Mouse (Mus musculus) liver, embryonic 13.5 days (tissue): ENCODE data around the gene Rab21. TPM values are rescaled to one million over a fixed set of nuclear protein-coding genes. Genes with fewer than 3 reads are reported as not detected.

Experiments used
- ATAC-seq: fragments of 200-750 bp; cut with Nextera tagmentation; 2 replicates; pipeline ENCODE4 v1.8.0; 2017; ENCODE audit warnings: low read depth, mild to moderate bottlenecking, moderate number of reproducible peaks, moderate library complexity
- DNase-seq: peaks from one replicate; pipeline ENCODE4 v3.0.0; 2022
- H3K27ac ChIP-seq: fragments of 300-500 bp; sonication (generic); 2 replicates; pipeline ENCODE4 v1.5.1; 2015; ENCODE audit warnings: moderate library complexity, mild to moderate bottlenecking, inconsistent platforms
- H3K27me3 ChIP-seq: fragments of 300-500 bp; sonication (generic); 2 replicates; pipeline ENCODE4 v1.6.1; 2015; ENCODE audit warnings: mild to moderate bottlenecking, inconsistent platforms
- H3K36me3 ChIP-seq: fragments of 300-500 bp; sonication (generic); 2 replicates; pipeline ENCODE4 v1.6.1; 2015; ENCODE audit warnings: mild to moderate bottlenecking, inconsistent platforms
- H3K4me1 ChIP-seq: fragments of 300-500 bp; sonication (generic); replicated peaks from 2 replicates; pipeline ENCODE4 v1.6.1; 2015; ENCODE audit warnings: inconsistent platforms
- H3K4me2 ChIP-seq: fragments of 300-500 bp; sonication (generic); 2 replicates; pipeline ENCODE4 v1.6.1; 2015; ENCODE audit warnings: inconsistent platforms, mild to moderate bottlenecking, moderate library complexity
- H3K4me3 ChIP-seq: fragments of 300-500 bp; sonication (generic); replicated peaks from 2 replicates; pipeline ENCODE4 v1.5.1; 2015; ENCODE audit warnings: mild to moderate bottlenecking, inconsistent platforms
- H3K9ac ChIP-seq: fragments of 300-500 bp; sonication (generic); 2 replicates; pipeline ENCODE4 v1.6.1; 2015; ENCODE audit warnings: mild to moderate bottlenecking, inconsistent platforms
- H3K9me3 ChIP-seq: fragments of 300-500 bp; sonication (generic); replicated peaks from 2 replicates; pipeline ENCODE4 v1.6.1; 2016; ENCODE audit warnings: inconsistent platforms
- WGBS: fragments of 180-500 bp; shearing (Covaris S2); methylation state at CpG from one replicate; pipeline ENCODE4 v1.1.7; 2015; ENCODE audit not compliant: insufficient replicate concordance; 5-methylcytosine and 5-hydroxymethylcytosine counted together
- polyA plus RNA-seq: library from polyadenylated mRNA; unstranded; fragments of >200 nt; fragmentation: Nextera tagmentation; extraction: Ambion mirVana; gene quantifications from 2 replicates; pipeline ENCODE4 v1.2.1, GENCODE M21; 2015

The Rab21 gene
- polyA plus RNA-seq, 1 experiment from 2014 or later, result 2.4 TPM

DNA sequence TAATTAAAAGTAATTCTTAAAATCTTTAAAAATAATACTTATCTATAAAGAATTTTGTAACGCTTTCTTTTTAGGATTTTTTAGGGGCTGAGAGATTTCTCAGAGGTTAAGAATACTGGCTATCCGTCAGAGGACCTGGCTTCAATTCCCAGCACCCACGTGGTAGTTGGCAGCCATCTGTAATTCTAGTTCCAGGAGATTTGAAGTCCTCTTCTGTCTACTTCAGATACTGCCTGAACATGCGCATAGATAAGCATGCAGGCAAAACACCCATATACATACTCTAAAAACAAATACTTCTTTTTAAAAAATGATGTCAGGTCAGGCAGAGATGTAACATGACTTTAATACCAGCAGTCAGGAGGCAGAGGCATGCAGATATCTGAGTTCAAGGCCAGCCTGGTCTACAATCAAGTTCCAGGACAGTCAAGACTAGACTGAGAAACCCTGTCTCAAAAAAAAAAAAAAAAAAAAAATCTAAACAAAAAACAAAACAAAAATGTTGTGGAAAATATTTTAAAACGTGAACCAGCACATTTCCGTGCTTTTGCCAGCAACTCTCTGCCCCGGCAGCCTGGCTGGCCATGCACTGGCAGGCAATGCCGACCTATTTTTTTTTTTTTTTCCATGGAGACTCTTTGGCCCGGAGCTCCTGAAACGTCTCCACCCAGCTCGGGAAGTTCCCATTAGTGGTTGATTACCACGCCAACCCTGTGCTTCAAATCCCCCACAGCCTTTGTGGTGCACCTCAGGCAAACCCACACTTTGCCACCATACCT is 44.6 kb downstream of the Rab21 start:
- no peak for DNase-seq
- H3K4me3 ChIP-seq, result no peak overlapping the region

DNA sequence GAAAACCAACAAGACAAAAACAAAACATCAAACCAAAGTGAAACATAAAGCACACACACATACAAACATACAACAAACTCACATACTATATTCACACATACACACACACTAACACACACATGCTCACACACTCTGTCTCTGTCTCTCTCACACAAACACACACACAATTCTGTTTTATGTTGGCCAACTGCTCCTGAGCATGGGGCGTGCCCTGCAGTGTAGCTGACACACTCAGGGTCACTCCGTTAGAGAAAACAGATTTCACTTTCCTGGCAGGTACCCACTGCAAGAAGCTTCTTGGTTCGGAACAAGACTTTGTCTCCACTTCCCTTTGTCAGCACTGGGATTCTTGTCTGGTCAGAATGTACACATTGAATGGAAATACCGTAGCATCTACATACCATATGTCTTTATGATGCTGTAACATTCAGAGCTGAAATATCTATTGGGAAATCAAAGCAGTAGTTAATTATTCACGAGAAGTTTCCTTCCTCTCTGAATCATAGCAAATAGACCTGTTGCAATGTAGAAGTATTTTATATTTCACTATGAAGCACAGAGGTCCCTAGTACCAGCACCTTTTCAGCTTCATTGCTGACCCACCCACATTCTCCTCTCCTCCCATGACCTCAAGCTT is 52.4 kb downstream of the Rab21 start:
- Histone ChIP-seq H3K9me3 (0 out of 2 replicates have a peak, but pooled peaks cover 3% of the 10 kb centered on the region), H3K4me3 (no peak overlapping the region), H3K27ac (no peak overlapping the region), H3K36me3 (no peaks in the 10 kb centered on the region), H3K4me1 (no peaks in the 10 kb centered on the region), H3K27me3 (no peaks in the 10 kb centered on the region), H3K9ac (no peak overlapping the region), H3K4me2 (peak overlapping the region; percentile 14; the same call in 1 of the 2 replicates)
- 51% methylated on average over 5 of the region's 5 CpGs for WGBS
- ATAC-seq (peak; percentile 53; the same call in 1 of the 2 replicates), DNase-seq (no peak)

More for the DNA sequence above, 44.6 kb downstream of the Rab21 start:
- WGBS, result 70% methylated on average over 12 of the region's 12 CpGs
- no peaks in the 10 kb centered on the region for H3K36me3 ChIP-seq
- no peaks in the 10 kb centered on the region for H3K9me3 ChIP-seq
- no peak overlapping the region for H3K4me2 ChIP-seq
- H3K9ac ChIP-seq, result no peak overlapping the region
- no peaks in the 10 kb centered on the region for H3K4me1 ChIP-seq
- ATAC-seq, result no peak
- H3K27ac ChIP-seq, result no peak overlapping the region
- H3K27me3 ChIP-seq, result no peaks in the 10 kb centered on the region

DNA sequence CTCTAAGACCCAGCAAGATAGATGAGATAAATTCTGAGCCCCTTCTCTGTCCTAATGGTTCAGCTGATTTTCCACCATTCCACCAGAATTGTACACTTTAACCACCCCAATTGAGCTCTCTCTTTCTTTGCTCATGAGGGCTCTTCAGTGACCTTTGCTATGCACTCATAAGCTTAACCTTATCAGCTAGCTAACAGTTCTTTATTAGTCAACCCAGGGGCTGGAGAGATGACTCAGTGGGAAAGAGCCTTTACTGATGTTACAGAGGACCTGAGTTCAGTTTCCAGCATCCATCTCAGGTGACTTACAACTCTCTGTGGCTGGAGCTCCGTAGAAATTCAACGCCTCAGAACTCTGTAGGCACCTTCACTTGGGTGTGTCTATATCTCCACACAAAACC is 53.1 kb downstream of the Rab21 start:
- Histone ChIP-seq H3K4me1 (no peaks in the 10 kb centered on the region), H3K4me3 (no peak overlapping the region), H3K9me3 (0 out of 2 replicates have a peak, but pooled peaks cover 3% of the 10 kb centered on the region), H3K4me2 (no peak overlapping the region), H3K27ac (no peak overlapping the region), H3K27me3 (no peaks in the 10 kb centered on the region), H3K36me3 (no peaks in the 10 kb centered on the region), H3K9ac (no peak overlapping the region)
- no peak for DNase-seq
- ATAC-seq, result no peak
- 78% methylated on average over 2 of the region's 2 CpGs for WGBS

DNA sequence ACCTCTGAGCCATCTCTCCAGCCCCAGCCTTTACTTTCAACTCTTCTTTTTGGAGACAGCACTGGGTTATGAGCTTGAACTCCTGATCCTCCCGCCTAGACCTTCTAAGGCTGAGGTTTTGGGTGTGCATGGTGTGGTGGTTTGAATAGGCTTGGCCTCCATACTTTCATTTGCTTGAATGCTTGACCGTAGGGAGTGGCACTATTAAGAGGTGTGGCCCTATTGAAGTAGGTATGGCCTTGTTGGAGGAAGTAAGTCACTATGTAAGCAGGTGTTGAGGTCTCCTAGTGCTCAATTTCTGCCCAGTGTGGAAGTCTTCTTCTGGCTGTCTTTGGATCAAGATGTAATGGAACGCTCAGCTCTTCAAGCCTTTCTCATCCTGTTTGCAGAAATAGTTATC is 54.0 kb downstream of the Rab21 start:
- ATAC-seq, result no peak
- Histone ChIP-seq H3K9me3 (0 out of 2 replicates have a peak, but pooled peaks cover 3% of the 10 kb centered on the region), H3K27me3 (no peaks in the 10 kb centered on the region), H3K27ac (no peak overlapping the region), H3K4me1 (no peaks in the 10 kb centered on the region), H3K9ac (no peak overlapping the region), H3K4me3 (no peak overlapping the region), H3K36me3 (no peaks in the 10 kb centered on the region), H3K4me2 (no peak overlapping the region)
- no peak for DNase-seq
- 63% methylated on average over 3 of the region's 3 CpGs for WGBS

DNA sequence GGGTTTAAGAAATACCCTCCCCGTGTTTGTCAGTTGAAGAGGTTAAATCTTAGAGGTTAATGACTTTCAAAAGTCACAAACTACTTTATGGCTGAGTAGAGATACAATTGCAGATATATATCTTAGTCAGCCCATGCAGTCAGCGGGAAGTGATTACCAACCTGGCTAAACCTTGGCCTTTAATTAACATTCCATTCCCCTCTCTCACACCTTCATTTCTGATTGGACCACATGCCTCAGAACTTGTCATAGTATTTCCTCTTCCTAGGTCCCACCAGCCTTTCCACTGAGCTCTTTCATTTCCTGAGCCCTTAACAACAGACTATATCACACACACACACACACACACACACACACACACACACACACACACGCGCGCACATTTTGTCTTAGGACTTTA is 59.2 kb downstream of the Rab21 start:
- WGBS, result 69% methylated on average over 5 of the region's 5 CpGs
- H3K4me3 ChIP-seq, result no peak overlapping the region
- 0 out of 2 replicates have a peak, but pooled peaks cover 3% of the 10 kb centered on the region for H3K9me3 ChIP-seq
- H3K36me3 ChIP-seq, result no peaks in the 10 kb centered on the region
- H3K4me1 ChIP-seq, result peaks cover 8% of the 10 kb centered on the region
- ATAC-seq (no peak), DNase-seq (no peak)
- no peak overlapping the region for H3K9ac ChIP-seq
- H3K27me3 ChIP-seq, result no peaks in the 10 kb centered on the region
- H3K27ac ChIP-seq, result no peak overlapping the region
- H3K4me2 ChIP-seq, result no peak overlapping the region

DNA sequence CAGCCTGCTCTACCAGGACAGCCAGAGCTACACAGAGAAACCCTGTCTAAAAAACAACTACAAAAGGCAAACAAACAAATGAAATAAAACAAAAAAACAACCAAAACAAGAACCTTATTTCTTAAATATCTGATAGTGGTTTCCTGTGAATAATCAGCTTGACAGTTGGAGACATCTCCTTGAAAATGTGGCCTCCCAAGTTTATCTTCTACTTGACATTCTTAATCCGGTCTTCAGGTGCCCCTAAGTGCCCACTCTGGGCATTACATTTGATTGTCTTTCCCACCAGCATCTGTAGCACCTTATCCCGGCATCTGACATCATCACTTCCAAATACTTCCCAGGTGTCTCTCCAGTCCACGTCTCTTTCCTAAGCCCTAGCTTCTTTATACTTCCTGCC is 61.9 kb downstream of the Rab21 start:
- no peak overlapping the region for H3K27ac ChIP-seq
- no peak for ATAC-seq
- H3K36me3 ChIP-seq, result no peaks in the 10 kb centered on the region
- peaks cover 28% of the 10 kb centered on the region for H3K4me1 ChIP-seq
- H3K27me3 ChIP-seq, result no peaks in the 10 kb centered on the region
- no peak for DNase-seq
- 46% methylated on average over 3 of the region's 3 CpGs for whole genome bisulfite sequencing
- H3K4me3 ChIP-seq, result no peak overlapping the region
- H3K9me3 ChIP-seq, result no peaks in the 10 kb centered on the region
- no peak overlapping the region for H3K4me2 ChIP-seq
- no peak overlapping the region for H3K9ac ChIP-seq

DNA sequence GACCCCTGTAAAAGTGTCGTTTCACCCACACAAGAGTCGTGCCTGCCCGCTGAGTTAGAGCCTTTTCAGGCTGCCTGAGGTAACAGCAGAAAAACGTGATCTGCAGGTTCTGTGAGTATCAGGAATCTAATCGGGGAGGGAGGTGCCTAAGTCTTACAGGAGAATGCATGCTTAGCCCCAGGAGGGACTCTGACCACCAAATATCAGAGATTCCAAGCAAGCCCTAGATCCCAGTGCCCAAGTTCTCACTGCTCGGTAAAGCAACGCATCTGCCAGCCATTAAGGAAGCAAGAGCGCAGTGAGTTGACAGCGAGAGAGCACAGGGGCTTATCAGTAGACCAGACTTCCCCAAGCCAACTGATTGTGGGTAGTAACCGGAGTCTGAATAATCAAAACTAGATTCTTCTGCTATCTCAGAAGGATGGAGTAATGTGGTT is 63.1 kb downstream of the Rab21 start:
- H3K4me2 ChIP-seq, result peak overlapping the region; percentile 77
- H3K9me3 ChIP-seq, result no peaks in the 10 kb centered on the region
- H3K27me3 ChIP-seq, result no peaks in the 10 kb centered on the region
- peak overlapping the region; percentile 69 for H3K9ac ChIP-seq
- peaks cover 39% of the 10 kb centered on the region for H3K4me1 ChIP-seq
- peak overlapping the region; percentile 94 for H3K4me3 ChIP-seq
- H3K36me3 ChIP-seq, result no peaks in the 10 kb centered on the region
- ATAC-seq (peak; percentile 21), DNase-seq (peak; percentile 58)
- whole genome bisulfite sequencing, result 1% methylated on average over 10 of the region's 10 CpGs
- peak overlapping the region; percentile 87 for H3K27ac ChIP-seq

DNA sequence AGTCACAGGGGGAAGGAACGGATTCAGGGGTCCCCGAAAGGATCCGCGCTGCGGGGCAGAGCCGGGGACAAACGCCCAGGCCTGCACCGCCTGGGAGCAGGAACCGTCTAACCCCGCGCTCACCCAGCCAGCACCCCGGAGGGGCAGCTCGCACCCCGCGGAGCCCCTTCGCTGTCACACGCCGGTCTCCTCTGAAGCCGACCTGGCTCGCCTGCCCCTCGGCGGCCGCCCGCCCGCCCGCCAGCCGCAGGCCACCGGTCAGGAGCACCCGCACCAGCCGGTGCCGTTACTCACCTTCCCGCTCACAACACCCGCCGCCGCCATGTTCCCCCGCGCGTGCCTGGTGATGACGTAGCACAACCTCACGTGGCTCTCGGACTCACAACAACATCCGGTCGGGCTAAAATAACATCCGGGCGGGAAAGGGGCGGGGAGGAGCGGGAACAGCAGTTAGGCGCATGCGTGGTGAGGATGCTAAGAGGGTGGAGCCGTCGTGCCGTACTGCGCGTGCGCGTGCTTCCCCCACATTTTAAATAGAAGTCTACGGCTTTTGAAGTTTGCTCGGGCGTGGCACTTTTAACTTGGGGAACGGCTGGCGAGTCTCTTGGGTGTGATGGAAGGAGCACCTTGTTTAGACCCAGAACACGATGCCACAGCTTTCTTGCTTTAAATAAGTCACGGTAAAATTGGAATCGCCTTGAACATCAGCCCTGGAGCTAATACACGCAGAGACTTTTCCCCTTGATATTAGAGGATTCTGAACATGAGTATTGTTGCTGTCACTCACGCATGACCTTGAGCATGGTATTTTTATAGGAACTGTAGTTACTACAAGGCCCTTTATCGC is 64.1 kb downstream of the Rab21 start, which contains the start of gene Tbc1d15:
Gene Tbc1d15, minus strand, starts transcription at position 380 of the 847 bp plus-strand sequence.
- peak within 1 kb of the TSS; percentile 87 for H3K27ac ChIP-seq
- H3K4me2 ChIP-seq, result peak within 1 kb of the TSS; percentile 87
- under 1% methylated on average over 67 of the region's 67 CpGs for WGBS
- H3K9me3 ChIP-seq, result no peaks in the 10 kb centered on the region
- H3K36me3 ChIP-seq, result no peaks in the 10 kb centered on the region
- peak within 1 kb of the TSS; percentile 94 for H3K4me3 ChIP-seq
- ATAC-seq, result peak; percentile 92
- peaks cover 48% of the 10 kb centered on the region for H3K4me1 ChIP-seq
- peak within 1 kb of the TSS; percentile 90 for H3K9ac ChIP-seq
- H3K27me3 ChIP-seq, result no peaks in the 10 kb centered on the region
- peak; percentile 97 for DNase-seq

DNA sequence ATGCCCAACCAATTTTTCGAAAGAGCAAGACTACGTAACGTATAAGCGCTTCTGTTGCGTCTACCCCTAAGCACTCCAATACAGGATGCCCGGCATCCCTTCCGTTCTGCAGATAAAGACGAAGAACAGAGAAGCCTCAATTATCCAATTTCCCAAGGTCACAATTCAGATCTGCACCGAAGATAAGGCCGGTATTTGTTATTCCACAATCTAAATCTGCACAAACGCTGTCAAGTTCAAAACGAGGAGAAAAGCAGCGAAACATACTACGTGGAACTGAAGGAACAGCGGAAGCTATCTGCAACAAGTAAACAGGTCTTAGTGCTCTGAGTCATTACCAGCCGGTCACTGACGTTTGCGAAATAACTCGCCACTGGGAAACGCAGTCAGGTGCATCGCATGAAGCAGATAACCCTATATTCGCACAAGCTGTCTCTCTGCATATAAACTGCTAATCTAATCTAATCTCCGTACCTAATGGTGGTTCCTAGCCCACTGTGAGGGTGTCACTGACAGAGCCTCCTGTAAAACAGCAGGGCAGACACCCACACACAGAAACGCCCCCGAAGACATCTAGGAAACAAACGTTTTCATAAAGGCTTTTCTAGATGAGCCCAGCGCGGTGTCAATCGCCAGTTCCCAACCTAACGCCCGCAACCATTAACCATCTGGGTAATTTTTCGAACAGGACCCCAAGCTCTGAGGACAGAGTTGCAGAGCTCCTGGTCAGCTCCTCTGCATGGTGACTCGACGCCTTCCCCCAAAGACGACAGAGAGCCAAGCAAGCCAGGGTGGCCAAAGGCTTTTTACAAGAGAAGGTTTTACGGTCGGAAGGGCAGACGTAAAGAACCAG is 64.9 kb downstream of the Rab21 start:
- peak overlapping the region; percentile 90 for H3K9ac ChIP-seq
- peak; percentile 13 for ATAC-seq
- H3K27ac ChIP-seq, result peak overlapping the region; percentile 86
- no peaks in the 10 kb centered on the region for H3K36me3 ChIP-seq
- DNase-seq, result peak; percentile 42
- H3K27me3 ChIP-seq, result no peaks in the 10 kb centered on the region
- H3K4me1 ChIP-seq, result peaks cover 56% of the 10 kb centered on the region
- peak overlapping the region; percentile 87 for H3K4me2 ChIP-seq
- WGBS, result 10% methylated on average over 38 of the region's 38 CpGs
- no peaks in the 10 kb centered on the region for H3K9me3 ChIP-seq
- H3K4me3 ChIP-seq, result peak overlapping the region; percentile 94

DNA sequence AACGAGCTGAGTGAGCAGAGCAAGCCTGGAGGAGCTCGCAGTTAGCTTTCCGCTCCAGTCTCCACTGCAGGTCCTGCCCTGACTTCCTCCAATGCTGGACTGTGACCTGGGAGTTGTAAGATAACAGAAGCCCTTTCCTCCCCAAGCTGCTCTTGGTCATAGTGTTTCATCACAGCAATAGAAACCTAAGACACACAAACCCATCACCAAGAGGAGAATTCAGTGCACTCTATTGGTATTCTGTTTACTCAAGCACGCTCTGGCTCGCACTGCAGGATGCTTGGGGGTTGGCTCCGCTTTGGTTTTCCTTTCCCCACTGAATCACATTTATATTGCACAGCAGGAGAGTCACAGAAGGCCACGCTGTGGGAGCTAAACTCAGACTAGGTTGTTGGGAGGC is 67.4 kb downstream of the Rab21 start:
- no peaks in the 10 kb centered on the region for H3K27me3 ChIP-seq
- H3K27ac ChIP-seq, result peak overlapping the region; percentile 65
- H3K4me3 ChIP-seq, result peak overlapping the region; percentile 6
- H3K4me1 ChIP-seq, result peaks cover 73% of the 10 kb centered on the region
- H3K36me3 ChIP-seq, result no peaks in the 10 kb centered on the region
- no peaks in the 10 kb centered on the region for H3K9me3 ChIP-seq
- peak overlapping the region; percentile 51 for H3K9ac ChIP-seq
- ATAC-seq (no peak), DNase-seq (peak; percentile 24)
- 6% methylated on average over 7 of the region's 7 CpGs for WGBS
- peak overlapping the region; percentile 51 for H3K4me2 ChIP-seq
